Mouse (Mus musculus) heart, embryonic 10.5 days (tissue): ENCODE measurements around the gene Cdc42ep4. TPM values are rescaled to one million over a fixed set of nuclear protein-coding genes. Genes with fewer than 3 reads are reported as not detected.

Source experiments
- DNase-seq: peaks from one replicate; pipeline ENCODE4 v3.0.0-alpha.2; 2017; ENCODE audit warnings: low spot score
- H3K27ac ChIP-seq: fragments of 300-500 bp; sonication (generic); 2 replicates; pipeline ENCODE4 v1.5.1; 2016; ENCODE audit warnings: mild to moderate bottlenecking
- H3K27me3 ChIP-seq: fragments of 300-500 bp; sonication (generic); 2 replicates; pipeline ENCODE4 v1.6.1; 2016; ENCODE audit warnings: mild to moderate bottlenecking; ENCODE audit not compliant: poor library complexity, insufficient read depth, severe bottlenecking
- H3K36me3 ChIP-seq: fragments of 300-500 bp; sonication (generic); 2 replicates; pipeline ENCODE4 v1.6.1; 2016; ENCODE audit warnings: mild to moderate bottlenecking, moderate library complexity
- H3K4me1 ChIP-seq: fragments of 300-500 bp; sonication (generic); 2 replicates; pipeline ENCODE4 v1.6.1; 2016; ENCODE audit warnings: mild to moderate bottlenecking
- H3K4me3 ChIP-seq: fragments of 300-500 bp; sonication (generic); 2 replicates; pipeline ENCODE4 v1.5.1; 2016; ENCODE audit warnings: mild to moderate bottlenecking, moderate library complexity
- H3K9me3 ChIP-seq: fragments of 300-500 bp; sonication (generic); 2 replicates; pipeline ENCODE4 v1.6.1; 2016; ENCODE audit warnings: mild to moderate bottlenecking, moderate library complexity
- WGBS: fragments of 180-500 bp; shearing (Covaris S2); methylation state at CpG from one replicate; pipeline ENCODE4 v1.1.7; 2016; 5-methylcytosine and 5-hydroxymethylcytosine counted together
- polyA plus RNA-seq: library from polyadenylated mRNA; unstranded; fragments of >200 nt; fragmentation: Nextera tagmentation; extraction: Ambion mirVana; gene quantifications from 2 replicates; pipeline ENCODE4 v1.2.1, GENCODE M21; 2016

Cdc42ep4 gene
- polyA plus RNA-seq, 1 experiment from 2014 or later, result 45.4 TPM

DNA sequence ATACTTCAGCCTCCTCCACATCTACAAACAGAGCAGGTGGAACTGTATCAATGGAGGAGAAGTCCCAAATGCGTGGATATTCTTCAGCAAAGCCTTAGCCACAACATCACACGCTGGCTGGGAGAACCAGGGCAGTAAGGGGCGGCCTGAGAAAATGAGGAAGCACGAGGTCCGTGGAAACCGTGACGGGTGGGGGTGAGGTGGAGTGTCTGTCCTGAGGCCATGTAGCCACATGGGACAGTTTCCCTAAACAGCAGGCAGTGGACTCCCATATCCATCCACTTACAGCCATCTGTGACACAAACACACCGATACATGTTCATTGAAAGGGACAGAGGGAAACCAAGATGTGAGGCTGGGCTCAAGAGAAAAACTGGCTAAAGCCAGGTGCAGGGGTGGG, 13.8 kb downstream of the Cdc42ep4 start:
- no peak for DNase-seq
- 82% methylated on average over 8 of the region's 8 CpGs for WGBS
- Histone ChIP-seq H3K4me1 (peaks cover 79% of the 10 kb centered on the region), H3K4me3 (no peak overlapping the region), H3K27ac (no peak overlapping the region), H3K9me3 (no peaks in the 10 kb centered on the region), H3K27me3 (no peaks in the 10 kb centered on the region), H3K36me3 (peaks cover 29% of the 10 kb centered on the region)

- no peak for DNase-seq
- 77% methylated on average over 3 of the region's 3 CpGs for WGBS
- no peaks in the 10 kb centered on the region for H3K27me3 ChIP-seq
- no peak overlapping the region for H3K4me3 ChIP-seq
- no peaks in the 10 kb centered on the region for H3K9me3 ChIP-seq
- no peak overlapping the region for H3K27ac ChIP-seq
- peaks cover 25% of the 10 kb centered on the region for H3K36me3 ChIP-seq
- peaks cover 83% of the 10 kb centered on the region for H3K4me1 ChIP-seq
Observed at GRCm38 (mm10) chr11:113737553-113737854, 14.2 kb downstream of the Cdc42ep4 start.

DNA sequence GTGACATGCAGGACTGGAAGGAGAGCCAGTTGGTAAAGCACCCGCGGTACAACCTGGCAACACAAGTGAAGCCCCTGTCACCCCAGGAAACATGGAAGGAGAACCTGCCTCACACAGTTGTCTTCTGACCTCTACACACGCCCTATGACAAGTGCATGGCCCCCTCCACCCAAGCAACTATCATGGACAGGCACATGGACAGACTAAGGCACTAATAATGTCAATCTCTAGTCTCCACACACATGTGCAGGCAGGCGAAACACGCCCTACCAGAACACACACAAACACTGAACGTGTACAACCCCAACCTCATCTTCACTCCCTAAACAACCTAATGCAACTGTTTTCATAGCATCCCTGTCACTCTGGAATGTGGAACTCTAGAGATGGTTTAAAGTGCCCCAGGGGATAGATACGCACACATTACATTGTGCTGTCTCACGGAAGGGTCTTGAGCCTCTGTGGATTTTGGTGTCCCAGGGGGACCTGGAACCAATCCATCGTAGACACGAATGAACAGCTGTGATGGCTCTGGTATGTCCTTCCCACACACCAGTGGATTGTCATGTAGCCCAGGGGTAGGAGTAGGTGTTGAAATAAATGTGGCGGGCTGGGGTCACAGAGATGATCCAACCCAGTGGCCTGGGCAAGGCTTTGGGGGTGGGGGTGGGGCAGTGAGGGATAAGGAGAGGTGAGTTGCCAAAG, 14.7 kb downstream of the Cdc42ep4 start:
- H3K27me3 ChIP-seq, result no peaks in the 10 kb centered on the region
- H3K9me3 ChIP-seq, result no peaks in the 10 kb centered on the region
- H3K36me3 ChIP-seq, result peaks cover 20% of the 10 kb centered on the region
- no peak overlapping the region for H3K27ac ChIP-seq
- H3K4me3 ChIP-seq, result no peak overlapping the region
- H3K4me1 ChIP-seq, result peaks cover 88% of the 10 kb centered on the region
- 75% methylated on average over 11 of the region's 11 CpGs for WGBS
- no peak for DNase-seq

DNA sequence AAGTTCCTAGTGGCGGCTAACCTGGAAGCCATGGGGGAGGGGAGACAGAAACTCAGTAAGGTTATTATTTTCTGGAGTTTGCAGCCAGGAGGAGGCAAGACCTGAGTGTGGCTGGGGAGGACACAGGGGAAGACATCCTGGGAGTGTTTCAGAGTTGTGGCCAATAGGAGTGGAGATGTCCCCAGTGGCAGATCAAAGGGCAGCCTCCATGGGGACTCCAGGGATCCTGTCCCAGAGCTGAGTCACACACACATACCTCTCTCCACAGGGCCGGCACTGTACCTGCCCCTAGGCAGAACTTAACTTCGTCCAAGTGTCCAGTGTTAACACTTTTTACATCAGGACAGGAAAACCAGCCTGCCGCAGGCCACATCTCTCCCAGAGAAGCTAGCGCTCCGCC, 16.5 kb downstream of the Cdc42ep4 start:
- WGBS, result 67% methylated on average over 6 of the region's 6 CpGs
- Histone ChIP-seq H3K4me3 (no peak overlapping the region), H3K36me3 (peaks cover 6% of the 10 kb centered on the region; the same call in 1 of the 2 replicates), H3K4me1 (peaks cover 84% of the 10 kb centered on the region), H3K27ac (no peak overlapping the region), H3K9me3 (no peaks in the 10 kb centered on the region), H3K27me3 (no peaks in the 10 kb centered on the region)
- DNase-seq, result no peak

GRCm38 (mm10) chr11:113733631-113734364, 17.9 kb downstream of the Cdc42ep4 start:
- peaks cover 14% of the 10 kb centered on the region for H3K36me3 ChIP-seq

DNA sequence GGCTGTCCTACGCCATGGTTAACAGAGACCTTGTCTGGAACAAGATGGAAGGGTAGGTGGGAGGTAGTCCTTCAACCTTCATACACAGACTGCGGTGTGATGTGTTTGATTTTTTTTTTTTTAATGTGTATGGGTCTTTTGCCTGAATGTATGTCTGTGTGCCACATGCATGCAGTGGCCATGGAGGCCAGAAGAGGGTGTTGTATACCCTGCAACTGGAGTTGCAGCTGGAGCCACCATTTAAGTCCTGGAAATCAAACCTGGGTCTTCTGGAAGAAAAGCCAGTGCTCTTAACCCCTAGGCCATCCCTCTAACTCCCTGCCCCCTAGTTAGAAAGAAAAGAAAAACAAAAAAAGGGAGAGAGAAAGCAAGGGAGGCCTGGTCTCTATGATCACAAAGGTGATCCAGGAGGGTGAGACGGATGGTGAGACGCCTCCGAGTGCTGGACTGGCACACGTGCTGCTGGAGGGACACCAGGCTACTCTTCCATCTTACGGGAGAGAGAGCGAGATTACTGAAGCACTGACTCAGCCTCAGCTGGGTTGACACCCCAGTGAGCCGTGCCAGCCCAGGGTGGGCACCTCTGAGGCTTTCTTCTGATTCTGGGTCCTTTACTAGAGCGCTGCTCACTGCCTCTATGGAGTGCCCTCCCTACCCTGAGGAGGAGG, 19.6 kb downstream of the Cdc42ep4 start:
- H3K4me3 ChIP-seq, result no peak overlapping the region
- no peak for DNase-seq
- WGBS, result 89% methylated on average over 10 of the region's 10 CpGs
- H3K27me3 ChIP-seq, result no peaks in the 10 kb centered on the region
- no peaks in the 10 kb centered on the region for H3K9me3 ChIP-seq
- H3K27ac ChIP-seq, result no peak overlapping the region
- peaks cover 30% of the 10 kb centered on the region for H3K36me3 ChIP-seq
- H3K4me1 ChIP-seq, result peaks cover 71% of the 10 kb centered on the region

More at GRCm38 (mm10) chr11:113733631-113734364, 17.9 kb downstream of the Cdc42ep4 start:
- no peak overlapping the region for H3K4me3 ChIP-seq
- 61% methylated on average over 6 of the region's 6 CpGs for WGBS
- H3K9me3 ChIP-seq, result no peaks in the 10 kb centered on the region
- peak overlapping the region; percentile 42 for H3K27ac ChIP-seq
- H3K4me1 ChIP-seq, result peaks cover 82% of the 10 kb centered on the region
- H3K27me3 ChIP-seq, result no peaks in the 10 kb centered on the region
- DNase-seq, result no peak

DNA sequence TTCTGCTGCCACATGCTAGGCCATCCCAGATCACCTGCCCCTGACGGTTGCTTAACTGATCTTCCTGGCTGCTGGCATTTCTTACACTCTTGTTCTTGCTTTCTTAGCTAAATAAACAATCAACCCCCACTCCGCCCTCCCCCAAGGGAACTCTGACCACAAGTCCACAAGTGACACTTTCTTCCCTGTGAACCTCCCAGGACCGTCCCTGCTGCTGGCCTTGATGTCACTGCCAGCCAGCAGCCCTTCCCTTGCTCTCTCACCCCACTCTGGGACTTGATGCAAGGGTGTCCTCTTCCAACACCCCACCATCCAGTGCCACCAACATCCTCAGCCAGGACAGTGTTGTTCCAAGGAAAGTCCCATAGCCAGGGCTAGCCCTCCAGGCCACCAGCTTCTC, 20.8 kb downstream of the Cdc42ep4 start:
- no peak overlapping the region for H3K4me3 ChIP-seq
- H3K4me1 ChIP-seq, result peaks cover 66% of the 10 kb centered on the region
- DNase-seq, result no peak
- no peak overlapping the region for H3K27ac ChIP-seq
- H3K36me3 ChIP-seq, result peaks cover 38% of the 10 kb centered on the region
- WGBS, result 46% methylated on average over 3 of the region's 3 CpGs
- no peaks in the 10 kb centered on the region for H3K27me3 ChIP-seq
- H3K9me3 ChIP-seq, result no peaks in the 10 kb centered on the region

DNA sequence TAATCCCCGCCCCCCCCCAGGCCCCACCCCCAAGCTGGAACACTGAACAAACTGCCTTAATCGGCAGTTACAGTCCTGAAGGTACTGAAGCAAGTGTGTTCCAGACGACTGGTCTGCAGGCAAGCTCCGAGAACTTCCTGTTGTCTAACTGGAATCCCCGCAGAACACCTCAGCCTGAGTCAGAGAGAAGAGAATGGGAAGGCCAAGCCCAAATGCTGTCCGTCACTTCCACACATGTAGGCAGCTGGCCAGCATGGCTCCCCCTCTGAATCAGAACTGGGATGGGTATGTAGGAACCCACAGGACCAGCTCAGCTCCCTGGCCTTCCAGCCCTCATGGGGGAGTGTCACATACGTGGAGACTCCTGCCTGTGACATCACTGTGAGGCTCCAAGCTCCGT, 21.8 kb downstream of the Cdc42ep4 start:
- Histone ChIP-seq H3K36me3 (peaks cover 47% of the 10 kb centered on the region), H3K4me1 (peaks cover 65% of the 10 kb centered on the region), H3K27ac (0 out of 2 replicates have a peak overlapping the region, but pooled peaks have one; percentile 13), H3K9me3 (no peaks in the 10 kb centered on the region), H3K4me3 (no peak overlapping the region), H3K27me3 (no peaks in the 10 kb centered on the region)
- DNase-seq, result no peak
- WGBS, result 63% methylated on average over 8 of the region's 8 CpGs

- no peaks in the 10 kb centered on the region for H3K27me3 ChIP-seq
- no peak overlapping the region for H3K4me3 ChIP-seq
- no peak for DNase-seq
- WGBS, result 86% methylated on average over 21 of the region's 21 CpGs
- H3K36me3 ChIP-seq, result peaks cover 50% of the 10 kb centered on the region
- no peak overlapping the region for H3K27ac ChIP-seq
- H3K9me3 ChIP-seq, result no peaks in the 10 kb centered on the region
- H3K4me1 ChIP-seq, result peaks cover 58% of the 10 kb centered on the region
Observed at GRCm38 (mm10) chr11:113729239-113729638, 22.4 kb downstream of the Cdc42ep4 start.

DNA sequence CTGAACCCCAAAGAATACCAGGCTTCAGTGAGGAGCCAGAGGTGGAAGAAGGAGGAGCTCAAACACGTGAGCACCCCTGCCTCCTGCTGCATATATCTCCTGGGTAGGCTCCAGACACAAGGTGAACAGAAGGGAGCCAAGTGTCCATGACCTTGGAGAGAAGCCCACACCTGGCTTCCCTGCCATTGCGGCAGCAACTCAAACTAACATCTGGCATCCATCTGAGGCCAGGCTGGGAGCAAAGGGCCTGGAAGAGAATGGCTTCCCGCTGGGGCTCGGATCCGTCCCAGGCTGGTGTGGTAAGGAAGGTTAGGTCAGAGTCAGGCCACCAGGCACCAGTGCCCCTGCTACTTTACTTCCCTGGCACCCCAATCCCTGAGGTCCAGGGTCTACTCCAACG, 23.7 kb downstream of the Cdc42ep4 start:
- H3K9me3 ChIP-seq, result no peaks in the 10 kb centered on the region
- no peaks in the 10 kb centered on the region for H3K27me3 ChIP-seq
- WGBS, result 82% methylated on average over 6 of the region's 6 CpGs
- no peak overlapping the region for H3K4me3 ChIP-seq
- H3K36me3 ChIP-seq, result peaks cover 50% of the 10 kb centered on the region
- H3K27ac ChIP-seq, result no peak overlapping the region
- DNase-seq, result no peak
- peaks cover 48% of the 10 kb centered on the region for H3K4me1 ChIP-seq

DNA sequence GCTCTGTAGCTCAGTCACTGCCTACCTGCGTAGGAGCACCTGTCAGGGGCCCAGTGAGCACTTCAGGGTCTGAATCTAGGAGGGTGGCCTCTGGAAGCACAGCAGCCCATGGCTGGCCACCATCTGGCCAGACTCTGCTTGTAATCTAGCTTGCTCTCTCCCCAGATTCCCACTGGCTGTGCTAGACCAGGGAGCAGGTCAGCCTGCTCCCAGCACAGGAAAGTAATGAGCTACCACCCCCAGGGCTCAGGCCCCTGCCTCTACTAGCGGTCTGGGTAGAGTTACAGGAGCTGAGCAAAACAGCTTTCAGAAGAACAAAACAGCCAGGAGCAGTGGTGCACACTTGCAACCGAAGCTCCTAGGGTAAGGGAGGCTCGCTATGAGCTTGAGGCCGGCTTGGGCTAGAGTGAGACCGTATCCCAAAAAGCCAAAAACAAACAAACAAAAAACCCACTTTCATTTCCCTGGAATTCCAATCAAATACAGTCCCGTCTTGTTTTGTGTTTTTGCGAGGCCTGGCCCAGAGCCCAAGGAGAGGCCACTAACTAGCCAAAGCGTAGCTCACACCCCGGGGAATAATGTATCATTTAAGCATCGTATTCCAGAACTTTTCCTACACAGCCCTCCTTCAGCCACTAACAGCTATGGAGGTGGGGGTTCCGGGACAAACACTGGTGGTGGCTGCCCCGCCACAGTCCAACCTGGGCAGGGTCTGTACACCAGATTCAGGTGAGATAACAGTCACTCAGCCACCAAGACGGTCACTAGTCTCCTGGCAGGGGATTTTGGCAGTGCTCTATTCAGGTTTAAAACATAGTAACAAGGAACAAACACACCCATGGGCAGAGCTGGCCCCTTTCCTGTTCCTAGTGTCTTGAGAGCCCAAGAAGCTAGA, 24.4 kb downstream of the Cdc42ep4 start:
- DNase-seq, result no peak
- Histone ChIP-seq H3K4me3 (no peak overlapping the region), H3K36me3 (peaks cover 50% of the 10 kb centered on the region), H3K4me1 (peaks cover 47% of the 10 kb centered on the region), H3K27me3 (no peaks in the 10 kb centered on the region), H3K9me3 (no peaks in the 10 kb centered on the region), H3K27ac (no peak overlapping the region)
- WGBS, result 90% methylated on average over 14 of the region's 14 CpGs

DNA sequence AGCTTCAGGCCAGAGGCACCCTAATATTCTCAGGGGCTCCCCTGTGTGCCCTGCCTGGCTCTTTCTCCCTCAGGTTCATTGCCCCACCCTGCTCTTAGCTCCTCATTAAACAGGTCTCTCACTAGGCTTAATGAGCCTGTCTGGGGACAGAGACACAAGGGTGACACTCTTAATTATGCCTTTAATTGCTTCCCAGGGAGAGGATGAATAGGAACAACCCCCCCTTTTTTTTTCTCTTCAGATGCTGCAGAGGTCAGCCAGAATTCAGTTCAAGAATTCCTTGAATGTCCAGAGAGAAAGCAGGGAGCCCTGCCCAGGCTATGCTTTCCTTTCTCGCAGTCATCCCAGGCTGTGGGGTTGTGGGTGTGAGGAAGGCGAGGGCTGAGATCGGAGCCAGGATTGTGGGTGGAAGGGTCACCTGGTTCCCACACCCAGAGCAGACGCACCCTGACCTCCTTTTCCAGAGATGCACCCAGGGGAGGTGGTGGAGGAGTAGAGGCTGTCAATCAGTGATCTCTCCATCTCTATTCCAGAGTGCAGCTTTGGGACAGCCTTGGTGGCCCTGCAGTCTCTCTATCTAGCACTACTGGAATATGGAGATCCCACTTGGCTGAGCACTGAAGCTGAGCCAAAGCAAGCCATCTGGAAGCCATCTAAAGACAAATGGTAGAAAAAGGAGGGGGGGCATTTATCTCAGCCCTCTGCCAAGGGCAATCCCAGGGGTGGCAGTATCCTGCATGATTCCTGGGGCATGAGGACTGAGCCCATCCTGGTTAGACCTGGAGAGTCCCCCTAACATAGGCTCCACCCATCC, 26.2 kb downstream of the Cdc42ep4 start:
- peaks cover 50% of the 10 kb centered on the region for H3K36me3 ChIP-seq
- peaks cover 41% of the 10 kb centered on the region for H3K4me1 ChIP-seq
- H3K27me3 ChIP-seq, result no peaks in the 10 kb centered on the region
- DNase-seq, result no peak
- no peak overlapping the region for H3K4me3 ChIP-seq
- 79% methylated on average over 4 of the region's 4 CpGs for WGBS
- H3K9me3 ChIP-seq, result no peaks in the 10 kb centered on the region
- 0 out of 2 replicates have a peak overlapping the region, but pooled peaks have one; percentile 22 for H3K27ac ChIP-seq
